Mouse (Mus musculus) layer of hippocampus, adult 18-20 months (tissue): ENCODE results near the gene Tmem167. TPM values are rescaled to one million over a fixed set of nuclear protein-coding genes. Genes with fewer than 3 reads are reported as not detected.

ENCODE experiments used
- DNase-seq, 2 experiments: peaks; one replicate each; pipeline ENCODE4 v3.0.0; 2022; ENCODE audit warnings: low spot score in 2 of 2
- total RNA-seq, 2 experiments: library from RNA; stranded (reverse); gene quantifications; 2 replicates each; pipeline ENCODE4 v1.2.3; 2021

Gene Tmem167
- total RNA-seq, 2 experiments from 2014 or later = 20.5 to 20.8 TPM

- no peak for DNase-seq
These were observed 93.3 kb downstream of the Tmem167 start for GRCm38 (mm10) chr13:90182262-90182661.

GRCm38 (mm10) chr13:90183536-90183935 is 94.6 kb downstream of the Tmem167 start:
- DNase-seq = no peak

GRCm38 (mm10) chr13:90186694-90187093 is 97.8 kb downstream of the Tmem167 start:
- no peak for DNase-seq

DNA sequence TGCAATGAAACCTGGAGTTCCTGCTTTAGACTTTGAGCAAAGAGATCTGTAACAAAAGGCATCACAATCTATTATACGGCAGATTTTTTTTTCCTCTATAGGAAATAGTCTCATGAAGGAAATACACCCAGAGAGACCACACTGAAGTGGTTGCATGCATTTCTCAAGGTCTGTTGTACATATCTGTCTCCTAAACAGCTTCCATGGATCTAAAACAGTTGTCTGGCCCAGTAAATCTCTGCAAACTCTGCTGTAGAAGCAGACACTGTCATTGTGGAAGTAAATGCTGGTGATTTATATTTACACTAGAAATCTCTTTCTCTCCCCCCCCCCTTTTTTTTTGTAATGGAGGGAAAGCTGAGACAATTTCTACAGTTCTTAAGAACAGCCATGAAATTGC is 99.1 kb downstream of the Tmem167 start:
- DNase-seq = no peak

DNA sequence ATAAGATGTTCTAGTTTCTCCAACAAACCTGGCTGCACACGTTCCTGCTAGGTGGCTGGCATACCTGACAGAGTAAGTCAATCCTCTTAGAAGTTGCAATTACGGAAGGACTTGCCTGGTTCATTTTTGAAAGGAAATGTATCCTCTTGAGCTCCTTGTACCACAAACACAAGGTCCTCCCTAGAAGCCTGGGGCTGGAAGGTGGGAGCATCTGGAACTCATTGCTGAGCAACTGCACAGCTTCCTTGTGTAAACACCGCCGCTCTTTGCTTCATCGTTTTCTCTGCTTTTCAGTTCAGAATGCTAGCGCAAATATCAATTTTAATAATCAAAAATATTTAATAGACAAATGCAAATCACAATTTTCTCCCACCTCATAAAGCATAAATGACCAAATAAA is 102.9 kb downstream of the Tmem167 start:
- no peak for DNase-seq

Other genes starting within 250 kb of the Tmem167 start
- gene Xrcc4, start 485 bp downstream of the Tmem167 start, total RNA-seq = 10 to 100 TPM; 15.4 to 16.6 TPM